Mouse (Mus musculus) intestine, postnatal 0 days (tissue): ENCODE measurements around the gene Pkd1l2. TPM values are rescaled to one million over a fixed set of nuclear protein-coding genes. Genes with fewer than 3 reads are reported as not detected.

Source experiments
- ATAC-seq: fragments of 200-750 bp; cut with Nextera tagmentation; 2 replicates; pipeline ENCODE4 v1.8.0; 2017; ENCODE audit warnings: mild to moderate bottlenecking, moderate TSS enrichment, moderate library complexity
- H3K27ac ChIP-seq: fragments of 300-500 bp; sonication (generic); 2 replicates; pipeline ENCODE4 v1.5.1; 2014; ENCODE audit warnings: mild to moderate bottlenecking, low read depth, low read length, moderate library complexity
- H3K27me3 ChIP-seq: fragments of 300-500 bp; sonication (generic); replicated peaks from 2 replicates; pipeline ENCODE4 v1.6.1; 2014; ENCODE audit warnings: low read length, mixed read lengths; ENCODE audit not compliant: control insufficient read depth, insufficient read depth
- H3K36me3 ChIP-seq: fragments of 300-500 bp; sonication (generic); 2 replicates; pipeline ENCODE4 v1.6.1; 2014; ENCODE audit warnings: mild to moderate bottlenecking, moderate library complexity; ENCODE audit not compliant: control insufficient read depth, insufficient read depth
- H3K4me1 ChIP-seq: fragments of 300-500 bp; sonication (generic); replicated peaks from 2 replicates; pipeline ENCODE4 v1.6.1; 2014; ENCODE audit warnings: antibody characterized with exemption, low read length, mixed read lengths; ENCODE audit not compliant: control insufficient read depth, insufficient read depth
- H3K4me2 ChIP-seq: fragments of 300-500 bp; sonication (generic); replicated peaks from 2 replicates; pipeline ENCODE4 v1.6.1; 2014; ENCODE audit warnings: low read depth, mild to moderate bottlenecking, moderate library complexity
- H3K4me3 ChIP-seq: fragments of 300-500 bp; sonication (generic); 2 replicates; pipeline ENCODE4 v1.5.1; 2014; ENCODE audit warnings: low read depth, low read length
- H3K9ac ChIP-seq: fragments of 300-500 bp; sonication (generic); 2 replicates; pipeline ENCODE4 v1.6.1; 2014; ENCODE audit warnings: mild to moderate bottlenecking, low read depth, low read length
- H3K9me3 ChIP-seq: fragments of 300-500 bp; sonication (generic); 2 replicates; pipeline ENCODE4 v1.6.1; 2016; ENCODE audit warnings: mixed run types; ENCODE audit not compliant: control insufficient read depth
- CTCF ChIP-seq: sonication (generic); IDR thresholded peaks from 2 replicates; pipeline ENCODE4 v1.5.1; 2016; ENCODE audit warnings: low read depth, mild to moderate bottlenecking, control low read depth, antibody characterized with exemption, moderate library complexity
- WGBS: fragments of 180-500 bp; shearing (Covaris S2); extraction: QIAGEN DNeasy Blood & Tissue Kit; methylation state at CpG from one replicate; pipeline ENCODE4 v1.1.7; 2014; 5-methylcytosine and 5-hydroxymethylcytosine counted together
- polyA plus RNA-seq: library from polyadenylated mRNA; unstranded; fragments of >200 nt; fragmentation: Nextera tagmentation; extraction: Ambion mirVana; gene quantifications from 2 replicates; pipeline ENCODE4 v1.2.1, GENCODE M21; 2015

The Pkd1l2 gene
- polyA plus RNA-seq, 1 experiment from 2014 or later, result 0.33 TPM

- no peaks in the 10 kb centered on the region for H3K4me1 ChIP-seq
- TF ChIP-seq CTCF, result no peak
- H3K9ac ChIP-seq, result no peak overlapping the region
- H3K36me3 ChIP-seq, result no peaks in the 10 kb centered on the region
- no peak overlapping the region for H3K27ac ChIP-seq
- H3K4me3 ChIP-seq, result no peak overlapping the region
- no peak for ATAC-seq
- WGBS, result 65% methylated on average over 13 of the region's 13 CpGs
- no peaks in the 10 kb centered on the region for H3K27me3 ChIP-seq
- H3K9me3 ChIP-seq, result no peaks in the 10 kb centered on the region
- no peak overlapping the region for H3K4me2 ChIP-seq
Observed at GRCm38 (mm10) chr8:117061180-117061880, 20.9 kb downstream of the Pkd1l2 start.

GRCm38 (mm10) chr8:117060306-117060705 lies 21.9 kb downstream of the Pkd1l2 start:
- Histone ChIP-seq H3K9me3 (no peaks in the 10 kb centered on the region), H3K36me3 (no peaks in the 10 kb centered on the region), H3K4me1 (no peaks in the 10 kb centered on the region), H3K27ac (no peak overlapping the region), H3K9ac (no peak overlapping the region), H3K27me3 (no peaks in the 10 kb centered on the region), H3K4me3 (no peak overlapping the region), H3K4me2 (no peak overlapping the region)
- WGBS, result 80% methylated on average over 13 of the region's 13 CpGs
- ATAC-seq, result no peak
- peak; percentile 24; the same call in 1 of the 2 replicates for TF ChIP-seq CTCF

- Histone ChIP-seq H3K36me3 (no peaks in the 10 kb centered on the region), H3K9me3 (no peaks in the 10 kb centered on the region), H3K27ac (no peak overlapping the region), H3K9ac (no peak overlapping the region), H3K27me3 (no peaks in the 10 kb centered on the region), H3K4me3 (no peak overlapping the region), H3K4me1 (no peaks in the 10 kb centered on the region), H3K4me2 (no peak overlapping the region)
- TF ChIP-seq CTCF, result no peak
- no peak for ATAC-seq
- WGBS, result 70% methylated on average over 7 of the region's 7 CpGs
Observed at GRCm38 (mm10) chr8:117059021-117059420, 23.2 kb downstream of the Pkd1l2 start.

GRCm38 (mm10) chr8:117055097-117055496 lies 27.2 kb downstream of the Pkd1l2 start:
- no peak overlapping the region for H3K4me3 ChIP-seq
- no peak for TF ChIP-seq CTCF
- H3K9ac ChIP-seq, result no peak overlapping the region
- H3K36me3 ChIP-seq, result no peaks in the 10 kb centered on the region
- no peaks in the 10 kb centered on the region for H3K27me3 ChIP-seq
- no peak overlapping the region for H3K4me2 ChIP-seq
- H3K4me1 ChIP-seq, result 0 out of 2 replicates have a peak, but pooled peaks cover 3% of the 10 kb centered on the region
- no peaks in the 10 kb centered on the region for H3K9me3 ChIP-seq
- H3K27ac ChIP-seq, result no peak overlapping the region
- WGBS, result 51% methylated on average over 6 of the region's 6 CpGs
- no peak for ATAC-seq

GRCm38 (mm10) chr8:117054146-117054545 lies 28.1 kb downstream of the Pkd1l2 start:
- WGBS, result 82% methylated on average over 3 of the region's 3 CpGs
- Histone ChIP-seq H3K4me3 (no peak overlapping the region), H3K9me3 (no peaks in the 10 kb centered on the region), H3K36me3 (no peaks in the 10 kb centered on the region), H3K4me1 (0 out of 2 replicates have a peak, but pooled peaks cover 3% of the 10 kb centered on the region), H3K27me3 (no peaks in the 10 kb centered on the region), H3K4me2 (no peak overlapping the region), H3K27ac (no peak overlapping the region), H3K9ac (no peak overlapping the region)
- no peak for ATAC-seq
- no peak for TF ChIP-seq CTCF

DNA sequence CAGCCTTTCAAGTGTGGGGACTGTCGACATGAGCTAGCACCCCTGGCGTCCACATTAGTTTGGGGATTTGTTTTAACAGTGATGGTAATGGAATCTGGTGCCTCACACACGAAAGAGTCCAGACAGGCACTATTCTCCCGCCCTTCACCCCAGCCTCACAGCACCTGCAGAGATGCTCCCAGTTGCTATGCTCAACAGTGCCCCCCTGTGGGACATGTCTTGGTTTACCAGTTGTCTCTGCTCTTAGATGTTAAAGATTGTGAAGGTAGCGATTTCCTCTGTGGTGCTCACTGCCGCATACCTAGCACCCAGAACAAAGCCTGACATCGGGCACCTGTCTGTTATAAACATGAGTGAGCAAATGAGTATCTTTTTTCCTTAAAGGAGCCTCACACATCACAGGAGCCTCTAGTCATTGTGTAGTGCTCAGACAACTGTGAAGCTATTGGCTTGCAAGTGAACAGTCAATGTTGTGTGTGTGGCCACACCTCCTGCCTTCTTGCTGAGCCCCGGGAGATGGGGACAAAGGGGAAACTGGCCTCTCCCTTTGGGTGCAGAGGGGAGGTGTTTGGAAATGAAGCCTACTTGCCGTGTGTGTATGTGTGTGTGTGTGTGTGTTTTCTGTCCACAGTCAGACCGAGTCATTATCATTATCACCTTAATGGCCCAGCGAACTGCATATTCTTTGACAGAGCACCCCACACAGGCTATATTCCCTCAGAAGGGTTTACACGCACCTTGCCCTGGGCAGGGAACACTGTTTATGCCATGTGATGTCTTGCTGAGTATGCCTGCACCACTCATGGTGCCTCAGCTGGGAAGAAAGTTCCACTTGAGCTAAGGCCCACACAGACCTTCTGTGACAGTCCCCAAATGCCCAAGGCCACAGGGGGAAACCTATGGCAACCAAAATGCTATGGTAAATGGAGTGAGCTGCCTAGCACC lies 28.8 kb downstream of the Pkd1l2 start:
- H3K4me1 ChIP-seq, result 0 out of 2 replicates have a peak, but pooled peaks cover 3% of the 10 kb centered on the region
- H3K4me3 ChIP-seq, result no peak overlapping the region
- peak; percentile 55; the same call in 1 of the 2 replicates for ATAC-seq
- 42% methylated on average over 12 of the region's 12 CpGs for WGBS
- no peaks in the 10 kb centered on the region for H3K9me3 ChIP-seq
- H3K27ac ChIP-seq, result no peak overlapping the region
- no peaks in the 10 kb centered on the region for H3K27me3 ChIP-seq
- no peaks in the 10 kb centered on the region for H3K36me3 ChIP-seq
- TF ChIP-seq CTCF, result peak; percentile 73
- no peak overlapping the region for H3K4me2 ChIP-seq
- no peak overlapping the region for H3K9ac ChIP-seq
